Mouse (Mus musculus) embryonic stem cell, embryonic (primary cell): ENCODE measurements at regions not wholly inside any gene's neighbourhood (a gene's known extent, or its start where the extent isn't known, plus 50 kb on each side); places are given as distances from the start of the nearest gene placed in this dataset.
"Not testable (repeated sequence)": the region's sequence is repeated elsewhere in the genome, so short reads cannot be mapped to it uniquely, and the experiment has no call there.

Source experiments
- CTCF ChIA-PET, 4 experiments: fragments of 300-600 bp in 2 of 4; fragments of 350-600 bp in 2 of 4; sonication (Branson Sonifier 250); formaldehyde crosslinking; loops; one replicate each; lab custom pipeline; 2022; ENCODE audit warnings: inconsistent platforms in 2 of 4; lab: Charles Lee
- POLR2A ChIA-PET, 4 experiments: fragments of 300-600 bp in 2 of 4; fragments of 350-600 bp in 2 of 4; sonication (Branson Sonifier 250); formaldehyde crosslinking; loops; one replicate each; lab custom pipeline; 2022; ENCODE audit warnings: antibody characterized with exemption in 4 of 4, inconsistent platforms in 1 of 4; lab: Charles Lee

DNA sequence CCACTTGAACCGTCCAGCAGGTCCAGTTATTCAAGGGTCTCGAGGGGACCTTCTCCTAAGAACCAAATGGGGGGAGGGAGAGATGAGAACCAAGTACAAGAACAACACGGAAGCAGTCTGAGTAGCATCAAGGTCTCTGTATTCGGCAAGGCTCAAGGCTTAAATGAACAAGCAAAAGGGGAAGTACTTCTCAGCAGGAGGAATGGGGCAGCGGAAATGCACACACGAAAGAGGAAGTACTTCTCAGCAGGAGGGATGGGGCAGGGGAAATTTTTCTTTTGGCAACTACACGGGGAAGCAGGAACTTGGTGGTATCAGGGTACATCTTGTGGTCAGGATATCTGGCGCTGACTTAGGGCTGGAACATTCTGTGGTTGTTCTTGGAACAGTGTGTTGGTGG, 536.5 kb downstream of the Amd2 start:
- CTCF ChIA-PET, POLR2A ChIA-PET: not testable (repeated sequence)

DNA sequence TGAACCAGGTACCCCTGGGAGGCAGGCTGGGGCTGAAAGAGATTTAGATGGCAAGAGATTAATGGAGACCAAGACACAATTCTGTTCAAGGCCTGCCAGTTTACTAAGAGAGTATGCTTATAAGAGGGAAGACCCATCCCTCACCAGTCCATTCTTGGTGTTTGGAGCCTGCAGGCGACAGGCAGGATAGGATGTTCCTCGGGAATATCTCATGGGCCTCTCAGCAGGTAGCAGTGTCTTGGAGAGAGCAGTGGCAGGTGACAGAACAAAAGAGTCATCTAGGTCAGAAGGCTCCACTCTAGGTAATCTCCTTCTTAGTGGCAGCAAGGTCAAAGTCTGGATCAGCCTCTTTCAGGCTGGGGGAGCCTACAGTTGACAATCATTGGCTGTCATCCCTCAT, 555.5 kb downstream of the Amd2 start:
- CTCF ChIA-PET, POLR2A ChIA-PET: not testable (repeated sequence)

DNA sequence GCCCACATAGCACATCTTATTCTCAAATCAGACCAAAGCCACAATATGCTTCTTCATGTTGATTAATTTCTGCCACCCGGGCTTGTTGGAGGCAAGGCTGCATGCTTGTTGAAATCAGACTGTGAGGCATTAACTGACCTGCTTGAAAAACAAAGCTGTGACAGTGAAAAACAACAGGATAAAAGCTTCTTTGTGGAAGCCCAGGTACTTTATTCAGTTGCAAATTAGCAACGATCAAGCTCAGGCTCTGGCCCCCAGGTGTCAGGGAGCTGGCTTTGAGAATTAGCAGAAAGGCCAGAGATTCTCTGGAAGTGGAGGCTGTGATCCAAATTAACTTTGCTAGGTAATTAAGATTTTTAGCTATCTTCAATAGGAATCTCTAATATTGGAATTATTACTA, 560.4 kb downstream of the Amd2 start:
- POLR2A ChIA-PET, CTCF ChIA-PET: not testable (repeated sequence)

DNA sequence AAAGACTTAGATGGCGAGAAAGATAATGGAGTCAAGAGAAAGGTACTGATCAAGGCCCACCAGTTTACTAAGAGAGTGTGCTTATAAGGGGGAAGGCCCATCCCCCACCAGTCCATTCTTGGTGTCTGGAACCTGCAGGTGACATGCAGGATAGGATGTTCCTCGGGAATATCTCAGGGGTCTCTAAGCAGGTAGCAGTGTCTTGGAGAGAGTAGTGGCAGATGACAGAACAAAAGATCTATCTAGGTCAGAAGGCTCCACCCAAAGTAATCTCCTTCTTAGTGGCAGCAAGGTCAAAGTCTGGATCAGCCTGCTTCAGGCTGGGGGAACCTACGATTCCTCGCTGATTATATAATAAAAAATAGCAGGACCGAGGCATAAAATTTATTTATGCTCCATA, 561.0 kb downstream of the Amd2 start:
- CTCF ChIA-PET = no interaction called here

DNA sequence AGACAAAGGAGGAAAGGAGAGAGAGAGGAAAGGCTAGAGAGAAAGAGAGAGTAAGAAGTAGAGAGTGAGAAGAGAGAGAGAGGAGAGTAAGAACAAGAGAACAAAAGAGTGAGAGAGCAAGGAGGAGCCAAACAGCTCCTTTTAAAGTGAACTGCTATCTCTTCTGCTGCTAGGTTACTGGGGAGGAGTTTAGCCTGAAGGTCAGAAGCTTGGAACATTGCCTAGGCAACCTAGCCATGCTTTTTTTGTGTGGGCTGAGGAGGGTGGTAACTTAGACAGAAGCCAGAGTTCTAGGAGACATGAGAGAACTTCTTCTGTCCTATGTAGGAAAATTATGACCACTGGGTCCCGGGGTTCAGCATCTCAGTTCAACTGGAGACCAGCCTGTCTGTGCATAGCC, 562.4 kb downstream of the Amd2 start:
- CTCF ChIA-PET = no interaction called here
- POLR2A ChIA-PET = no interaction called here

More for the DNA sequence above, 561.0 kb downstream of the Amd2 start:
- POLR2A ChIA-PET = no interaction called here

DNA sequence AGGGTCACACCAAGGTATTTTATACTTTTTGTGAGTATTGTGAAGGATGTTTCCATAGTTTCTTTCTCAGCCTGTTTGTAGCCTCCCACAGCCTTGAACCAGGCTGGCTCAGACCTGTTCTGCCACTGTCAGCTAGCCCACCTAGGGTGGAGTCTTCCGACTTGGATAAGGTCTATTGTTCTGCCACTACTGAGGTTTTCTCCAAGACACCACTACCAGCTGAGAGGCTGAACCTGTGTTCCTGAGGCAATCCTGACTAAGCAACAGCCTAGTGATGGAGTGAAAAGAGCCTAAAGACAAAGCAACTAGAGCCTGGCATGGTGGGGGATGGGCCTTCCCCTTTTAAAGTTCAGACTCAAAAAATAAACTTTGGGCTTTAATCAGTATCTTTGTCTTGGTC, 580.5 kb downstream of the Amd2 start:
- ChIA-PET POLR2A (interaction anchor here in 1 of 4 experiments (1.0 kb wide), 1 partner anchor 15 kb away, joined by 3 read pairs; no protein-coding TSS in a partner anchor), CTCF (no interaction called here)
